Mouse (Mus musculus): ENCODE results near the gene Senp1. TPM values are rescaled to one million over a fixed set of nuclear protein-coding genes. Genes with fewer than 3 reads are reported as not detected.

The Senp1 gene
- total and polyA plus RNA-seq, 3 experiments = 5.3 to 10.0 (median 9.8) TPM

DNA sequence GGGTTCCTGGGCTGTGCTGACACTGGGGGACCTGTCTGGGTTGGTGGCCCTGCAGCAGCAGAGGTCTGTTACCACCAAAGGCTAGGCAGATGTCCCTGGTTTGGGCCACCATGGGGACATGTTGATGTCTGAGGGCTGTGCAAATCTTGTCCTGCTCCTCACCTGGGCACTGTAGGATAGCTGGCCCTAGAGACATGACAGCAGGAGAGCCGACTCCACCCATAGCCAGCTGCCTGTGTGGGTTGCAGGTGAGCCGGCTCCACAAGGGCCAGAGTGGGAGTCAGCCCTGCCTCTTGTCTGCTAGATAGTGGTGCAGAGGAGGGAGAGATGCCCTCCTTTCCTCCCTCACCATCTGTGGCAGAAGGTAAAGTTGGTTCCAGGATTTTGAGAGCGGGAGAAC is 23.2 kb downstream of the Senp1 start:
- no peak overlapping the region for H3K4me3 ChIP-seq
- no peak for DNase-seq
- H3K9ac ChIP-seq (ENCODE audit: low read depth, low read length) = no peak overlapping the region
- H3K4me1 ChIP-seq (ENCODE audit: control insufficient read depth, insufficient read depth, low read length) = no peaks in the 10 kb centered on the region
- intact Hi-C loops (cut with DNase I) = no loop called here
- peaks cover 3% of the 10 kb centered on the region; the same call in 1 of the 2 replicates for H3K36me3 ChIP-seq (ENCODE audit: control insufficient read depth, insufficient read depth, low read length)
- no peaks in the 10 kb centered on the region for H3K79me2 ChIP-seq (replicated peaks; ENCODE audit: control insufficient read depth, insufficient read depth, low read length)
- no peak for TF ChIP-seq POLR2A (IDR thresholded peaks at IDR 0.05; ENCODE audit: insufficient read depth, low read depth, low read length)
- TF ChIP-seq EP300 (IDR thresholded peaks at IDR 0.05; ENCODE audit: insufficient read depth, low read depth, low read length) = no peak
- no peak for TF ChIP-seq CTCF (IDR thresholded peaks at IDR 0.05)
- H3K27ac ChIP-seq = no peak overlapping the region
- 87% methylated on average over 3 of the region's 3 CpGs for WGBS
- H3K27me3 ChIP-seq (ENCODE audit: control insufficient read depth, insufficient read depth, low read length) = no peaks in the 10 kb centered on the region

DNA sequence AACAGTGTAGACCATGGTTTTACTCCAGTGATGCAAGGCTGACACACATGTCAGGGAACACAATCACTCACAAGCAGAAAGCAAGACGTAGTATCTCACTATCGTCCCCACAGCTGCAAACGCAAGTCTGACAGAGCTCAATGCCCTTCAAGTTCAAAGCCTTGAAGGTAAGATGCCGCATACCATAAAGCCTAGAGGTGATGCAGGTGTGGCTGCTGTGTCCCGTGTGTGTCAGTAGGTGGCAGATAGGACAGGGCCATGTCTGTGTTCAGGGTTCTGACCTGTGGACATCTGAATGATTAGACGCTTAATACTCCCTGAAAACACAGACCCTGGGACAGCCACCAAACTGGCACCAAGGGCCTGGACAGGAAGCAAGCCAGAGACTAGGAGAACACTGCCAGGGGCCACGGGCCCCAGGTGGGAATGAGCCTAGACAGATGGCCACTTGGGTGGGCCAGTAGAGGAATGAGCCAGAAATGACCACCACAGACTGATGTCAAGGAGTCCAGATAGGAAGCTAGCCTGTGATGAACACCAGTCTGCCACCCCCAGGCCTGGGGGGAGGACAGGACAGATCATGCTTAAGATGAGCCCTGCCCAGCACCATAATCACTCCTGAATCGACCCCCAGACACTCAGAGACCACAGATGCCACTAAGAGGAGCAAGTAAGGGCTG is 23.8 kb downstream of the Senp1 start:
- Histone ChIP-seq H3K9ac (ENCODE audit: low read depth, low read length) (no peak overlapping the region), H3K79me2 (replicated peaks; ENCODE audit: control insufficient read depth, insufficient read depth, low read length) (no peaks in the 10 kb centered on the region), H3K4me3 (no peak overlapping the region), H3K36me3 (ENCODE audit: control insufficient read depth, insufficient read depth, low read length) (peaks cover 3% of the 10 kb centered on the region; the same call in 1 of the 2 replicates), H3K4me1 (ENCODE audit: control insufficient read depth, insufficient read depth, low read length) (no peaks in the 10 kb centered on the region), H3K27me3 (ENCODE audit: control insufficient read depth, insufficient read depth, low read length) (no peaks in the 10 kb centered on the region), H3K27ac (no peak overlapping the region)
- intact Hi-C loops (cut with DNase I) = no loop called here
- no peak for DNase-seq
- peak; percentile 39 for TF ChIP-seq CTCF (IDR thresholded peaks at IDR 0.05)
- no peak for TF ChIP-seq POLR2A (IDR thresholded peaks at IDR 0.05; ENCODE audit: insufficient read depth, low read depth, low read length)
- no peak for TF ChIP-seq EP300 (IDR thresholded peaks at IDR 0.05; ENCODE audit: insufficient read depth, low read depth, low read length)
- WGBS = 87% methylated on average over 8 of the region's 8 CpGs

DNA sequence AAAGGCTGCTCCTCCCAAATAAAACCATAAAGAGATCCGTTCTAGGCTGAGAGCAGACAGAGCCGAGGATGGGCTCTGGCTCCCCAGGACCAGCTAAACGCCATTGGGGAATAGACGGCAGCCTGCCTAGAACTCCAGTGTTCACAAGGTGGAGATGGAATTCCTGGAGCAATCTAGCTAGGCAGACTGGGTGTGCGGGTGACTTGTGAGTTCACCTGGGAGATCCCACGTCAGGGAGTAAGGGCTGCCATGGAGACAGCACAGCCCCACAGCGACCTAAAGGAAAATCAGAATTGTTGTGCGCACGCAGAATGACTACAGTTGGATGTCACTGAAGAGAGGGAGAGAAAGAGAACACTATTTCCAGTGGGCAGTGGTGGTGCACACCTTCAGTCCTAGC is 25.0 kb downstream of the Senp1 start:
- no peaks in the 10 kb centered on the region for H3K36me3 ChIP-seq (ENCODE audit: control insufficient read depth, insufficient read depth, low read length)
- H3K9ac ChIP-seq (ENCODE audit: low read depth, low read length) = no peak overlapping the region
- H3K27ac ChIP-seq = no peak overlapping the region
- no peak for TF ChIP-seq CTCF (IDR thresholded peaks at IDR 0.05)
- TF ChIP-seq POLR2A (IDR thresholded peaks at IDR 0.05; ENCODE audit: insufficient read depth, low read depth, low read length) = no peak
- TF ChIP-seq EP300 (IDR thresholded peaks at IDR 0.05; ENCODE audit: insufficient read depth, low read depth, low read length) = no peak
- WGBS = 84% methylated on average over 9 of the region's 9 CpGs
- no peaks in the 10 kb centered on the region for H3K79me2 ChIP-seq (replicated peaks; ENCODE audit: control insufficient read depth, insufficient read depth, low read length)
- intact Hi-C loops (cut with DNase I) = no loop called here
- H3K4me1 ChIP-seq (ENCODE audit: control insufficient read depth, insufficient read depth, low read length) = no peaks in the 10 kb centered on the region
- no peak overlapping the region for H3K4me3 ChIP-seq
- no peaks in the 10 kb centered on the region for H3K27me3 ChIP-seq (ENCODE audit: control insufficient read depth, insufficient read depth, low read length)
- no peak for DNase-seq

DNA sequence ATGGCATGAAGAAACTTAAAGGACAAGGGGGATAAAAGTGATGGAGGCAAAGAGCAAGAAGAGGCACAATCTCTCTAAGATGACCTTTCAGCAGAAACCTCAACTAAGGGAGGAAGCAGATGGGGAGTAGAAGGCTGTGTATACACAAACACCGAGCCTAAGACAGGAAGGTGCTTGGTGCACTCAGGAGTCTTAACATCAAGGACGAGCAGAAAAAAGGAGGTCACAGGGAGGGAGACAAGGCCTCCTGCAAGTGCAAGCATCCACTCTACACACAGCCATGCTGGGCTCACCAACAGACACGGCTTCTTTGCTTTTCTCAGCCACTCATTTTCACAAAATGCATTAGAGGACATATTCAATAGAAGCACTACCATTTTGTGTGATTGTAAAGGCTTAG is 26.1 kb downstream of the Senp1 start:
- no peak overlapping the region for H3K4me3 ChIP-seq
- no peaks in the 10 kb centered on the region for H3K79me2 ChIP-seq (replicated peaks; ENCODE audit: control insufficient read depth, insufficient read depth, low read length)
- H3K27ac ChIP-seq = no peak overlapping the region
- no peak overlapping the region for H3K9ac ChIP-seq (ENCODE audit: low read depth, low read length)
- DNase-seq = no peak
- H3K27me3 ChIP-seq (ENCODE audit: control insufficient read depth, insufficient read depth, low read length) = no peaks in the 10 kb centered on the region
- no peaks in the 10 kb centered on the region for H3K4me1 ChIP-seq (ENCODE audit: control insufficient read depth, insufficient read depth, low read length)
- TF ChIP-seq CTCF (IDR thresholded peaks at IDR 0.05) = no peak
- TF ChIP-seq EP300 (IDR thresholded peaks at IDR 0.05; ENCODE audit: insufficient read depth, low read depth, low read length) = no peak
- TF ChIP-seq POLR2A (IDR thresholded peaks at IDR 0.05; ENCODE audit: insufficient read depth, low read depth, low read length) = no peak
- WGBS = 62% methylated on average over 3 of the region's 3 CpGs
- no peaks in the 10 kb centered on the region for H3K36me3 ChIP-seq (ENCODE audit: control insufficient read depth, insufficient read depth, low read length)
- intact Hi-C loops (cut with DNase I) = no loop called here

DNA sequence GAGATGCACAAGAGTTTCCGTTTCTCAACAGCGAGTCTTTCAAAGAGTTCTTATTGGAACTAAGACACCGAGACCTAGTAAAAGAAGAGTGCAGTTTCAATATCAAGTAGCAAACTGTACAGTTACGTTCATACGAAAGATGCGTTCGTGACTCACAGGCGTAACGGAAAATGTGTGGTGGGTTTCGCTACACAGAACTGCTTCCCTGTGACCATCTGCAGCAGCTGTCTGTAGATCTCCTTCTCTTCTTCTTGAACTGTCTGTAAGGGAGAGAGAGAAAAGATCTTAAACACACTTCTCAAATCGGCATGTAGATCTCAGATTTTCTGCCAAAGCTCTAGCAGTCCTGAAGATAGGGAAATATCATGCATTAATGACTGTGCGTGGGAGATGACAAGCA is 26.9 kb downstream of the Senp1 start:
- Histone ChIP-seq H3K79me2 (replicated peaks; ENCODE audit: control insufficient read depth, insufficient read depth, low read length) (no peaks in the 10 kb centered on the region), H3K27ac (no peak overlapping the region), H3K4me1 (ENCODE audit: control insufficient read depth, insufficient read depth, low read length) (no peaks in the 10 kb centered on the region), H3K36me3 (ENCODE audit: control insufficient read depth, insufficient read depth, low read length) (no peaks in the 10 kb centered on the region), H3K4me3 (no peak overlapping the region), H3K9ac (ENCODE audit: low read depth, low read length) (no peak overlapping the region), H3K27me3 (ENCODE audit: control insufficient read depth, insufficient read depth, low read length) (no peaks in the 10 kb centered on the region)
- intact Hi-C loops (cut with DNase I) = no loop called here
- DNase-seq = no peak
- TF ChIP-seq EP300 (IDR thresholded peaks at IDR 0.05; ENCODE audit: insufficient read depth, low read depth, low read length) (no peak), CTCF (IDR thresholded peaks at IDR 0.05) (no peak), POLR2A (IDR thresholded peaks at IDR 0.05; ENCODE audit: insufficient read depth, low read depth, low read length) (no peak)
- 90% methylated on average over 12 of the region's 12 CpGs for WGBS

DNA sequence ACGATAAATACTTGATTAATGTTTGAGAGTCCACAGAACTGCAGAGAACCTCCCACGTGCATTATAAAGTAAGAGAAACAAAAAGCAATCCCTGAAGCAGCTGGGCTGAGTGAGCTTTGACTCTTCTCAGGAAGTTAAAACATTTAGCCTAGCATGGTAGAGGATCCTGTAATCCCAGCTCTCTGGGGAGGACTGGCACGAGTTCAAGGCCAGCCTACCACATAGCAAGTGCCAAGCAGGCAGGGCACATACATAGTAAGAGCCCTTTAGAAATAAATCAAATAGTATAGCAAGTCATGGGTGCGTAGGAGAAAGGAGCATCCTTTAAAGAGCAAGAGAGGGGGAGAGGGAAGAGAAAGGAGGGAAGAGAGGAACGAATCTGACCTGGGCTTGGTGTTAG is 27.7 kb downstream of the Senp1 start:
- Histone ChIP-seq H3K79me2 (replicated peaks; ENCODE audit: control insufficient read depth, insufficient read depth, low read length) (no peaks in the 10 kb centered on the region), H3K27me3 (ENCODE audit: control insufficient read depth, insufficient read depth, low read length) (no peaks in the 10 kb centered on the region), H3K27ac (no peak overlapping the region), H3K4me1 (ENCODE audit: control insufficient read depth, insufficient read depth, low read length) (no peaks in the 10 kb centered on the region), H3K36me3 (ENCODE audit: control insufficient read depth, insufficient read depth, low read length) (no peaks in the 10 kb centered on the region), H3K9ac (ENCODE audit: low read depth, low read length) (no peak overlapping the region), H3K4me3 (no peak overlapping the region)
- DNase-seq = no peak
- intact Hi-C loops (cut with DNase I) = no loop called here
- TF ChIP-seq EP300 (IDR thresholded peaks at IDR 0.05; ENCODE audit: insufficient read depth, low read depth, low read length) (no peak), CTCF (IDR thresholded peaks at IDR 0.05) (no peak), POLR2A (IDR thresholded peaks at IDR 0.05; ENCODE audit: insufficient read depth, low read depth, low read length) (no peak)
- WGBS = 82% methylated on average over 5 of the region's 5 CpGs

All from heart, adult 2 months (tissue).